Mouse (Mus musculus) CH12.LX (cell line): ENCODE results near the gene Letmd1.
A peak's percentile ranks its signal among the peaks of the same experiment; 100 is the strongest.

Experiments used
- CTCF ChIP-seq, 2 experiments: IDR thresholded peaks in 1 of 2; conservative IDR thresholded peaks in 1 of 2; 2 replicates each; pipeline ENCODE4 v1.5.1; 2011 to 2012; ENCODE audit warnings: low read depth in 2 of 2, low read length in 2 of 2, improper control_type of control experiment in 1 of 2, inconsistent platforms in 1 of 2, mild to moderate bottlenecking in 1 of 2, moderate library complexity in 1 of 2
- EP300 ChIP-seq: IDR thresholded peaks from 2 replicates; pipeline ENCODE4 v1.6.1; 2011; ENCODE audit warnings: low read length, improper control_type of control experiment
- KAT2A ChIP-seq: IDR thresholded peaks from 2 replicates; pipeline ENCODE4 v1.6.1; 2012; ENCODE audit warnings: low read length, improper control_type of control experiment, inconsistent platforms; ENCODE audit not compliant: insufficient replicate concordance
- MAFK ChIP-seq: IDR thresholded peaks from 2 replicates; pipeline ENCODE4 v1.6.1; 2011; ENCODE audit warnings: low read length, improper control_type of control experiment; ENCODE audit not compliant: insufficient replicate concordance
- MXI1 ChIP-seq: IDR thresholded peaks from 2 replicates; pipeline ENCODE4 v1.6.1; 2011; ENCODE audit warnings: mild to moderate bottlenecking, low read depth, low read length, improper control_type of control experiment
- POLR2A ChIP-seq: IDR thresholded peaks from 2 replicates; pipeline ENCODE4 v1.6.1; 2011; ENCODE audit warnings: low read depth, mild to moderate bottlenecking, improper control_type of control experiment, low read length
- TBP ChIP-seq: conservative IDR thresholded peaks from 2 replicates; pipeline ENCODE4 v1.6.1; 2011; ENCODE audit warnings: low read depth, low read length, improper control_type of control experiment
- USF1 ChIP-seq: IDR thresholded peaks from 2 replicates; pipeline ENCODE4 v1.6.1; 2014; ENCODE audit warnings: low read depth, mild to moderate bottlenecking, inconsistent platforms, low read length, improper control_type of control experiment
- ZC3H11A ChIP-seq: IDR thresholded peaks from 2 replicates; pipeline ENCODE4 v1.6.1; 2012; ENCODE audit warnings: low read depth, mild to moderate bottlenecking, inconsistent platforms, low read length, improper control_type of control experiment

DNA sequence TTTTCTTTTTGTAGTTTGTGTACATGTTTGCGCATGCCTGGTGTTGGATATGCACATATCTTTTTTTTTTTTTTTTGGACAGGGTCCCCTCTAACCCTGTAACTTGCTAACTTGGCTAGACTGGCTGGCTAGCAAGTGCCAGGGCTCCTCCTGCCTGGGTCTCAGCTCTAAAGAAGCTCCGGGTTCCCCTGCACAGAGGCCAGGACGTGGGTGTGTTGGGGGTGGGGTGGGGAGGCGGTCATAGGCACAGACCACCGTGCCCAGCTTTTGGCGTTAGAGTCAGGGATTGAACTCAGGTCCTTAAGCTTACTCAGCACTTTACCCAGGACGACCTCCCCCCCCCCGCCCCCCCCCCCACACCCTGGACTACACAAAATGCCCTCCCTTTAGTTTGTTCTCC, 1.1 kb upstream of the Letmd1 start:
- no peak for TF ChIP-seq POLR2A
- 0 out of 2 replicates have a peak, but pooled peaks have one; percentile 25 for TF ChIP-seq MAFK
- no peak for TF ChIP-seq EP300
- TF ChIP-seq ZC3H11A, result no peak
- no peak for TF ChIP-seq KAT2A
- no peak for TF ChIP-seq TBP
- no peak for TF ChIP-seq CTCF (conservative IDR thresholded peaks at IDR 0.05 in 1 of 2, IDR thresholded peaks at IDR 0.05 in 1 of 2; ENCODE audit: low read depth in 2 of 2, low read length in 2 of 2)
- TF ChIP-seq USF1, result no peak
- TF ChIP-seq MXI1, result no peak
